Mouse (Mus musculus): Measurements from ENCODE around the gene Cnksr2.

DNA sequence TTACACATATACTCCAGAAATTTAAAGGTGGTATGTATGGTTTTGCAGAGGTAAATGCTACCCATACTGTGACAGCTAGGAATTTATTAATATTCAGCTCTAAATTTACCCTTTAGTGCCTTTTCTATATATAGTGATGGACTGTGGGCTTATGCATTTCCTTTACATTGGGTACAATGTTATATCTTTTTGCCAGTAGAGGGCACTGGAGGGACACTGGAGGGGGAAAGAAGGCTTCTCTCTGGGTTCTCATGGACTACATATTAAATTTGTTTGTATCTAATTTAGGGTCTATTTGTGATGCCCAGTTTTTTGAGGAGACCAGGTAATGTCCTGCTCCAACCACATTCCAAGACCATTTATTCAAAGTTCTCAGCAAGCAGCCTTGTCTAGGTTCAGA lies 91.4 kb downstream of the Cnksr2 start:
- TF ChIP-seq CTCF (IDR thresholded peaks at IDR 0.05; ENCODE audit: borderline replicate concordance, control insufficient read depth, extremely low read depth, insufficient read depth, low read length, poor library complexity) (no peak), POLR2A (IDR thresholded peaks at IDR 0.05; ENCODE audit: control insufficient read depth, extremely low read depth, insufficient read depth, low read length, poor library complexity) (no peak)
